ENCODE assay signal across 8 mouse cellular contexts in genomic region chr16:94473086-94473822, GRCm38 (mm10). TPM values are rescaled to one million over a fixed set of nuclear protein-coding genes. Genes with fewer than 3 reads are reported as not detected.
DNase-seq lines count a peak whose midpoint lies in the region; ATAC-seq and TF ChIP-seq lines count a peak whose summit lies in the region.

No protein-coding gene starts in this region.

- H3K4me3 ChIP-seq in neural tube, embryonic 12.5 days, result no peak overlapping the region
- no peak overlapping the region for H3K4me3 ChIP-seq in forebrain, embryonic 15.5 days
- H3K4me3 ChIP-seq in neural tube, embryonic 14.5 days (ENCODE audit: low read depth, low read length), result no peak overlapping the region
- no peak overlapping the region for H3K4me3 ChIP-seq in kidney, adult 2 months (ENCODE audit: insufficient read depth, low read depth, low read length)

- 79% methylated on average over 11 of the region's 11 CpGs for WGBS in neural tube, embryonic 12.5 days
- 59% methylated on average over 11 of the region's 11 CpGs for WGBS in forebrain, embryonic 15.5 days
- 65% methylated on average over 11 of the region's 11 CpGs for WGBS in neural tube, embryonic 14.5 days
- WGBS in kidney, adult 2 months, result 84% methylated on average over 11 of the region's 11 CpGs

- no peak for DNase-seq in neural tube, embryonic 10.5 days (ENCODE audit: extremely low spot score, low spot score)
- peak; percentile 22 to 47 for DNase-seq in heart, postnatal 36 days
- no peak for DNase-seq in kidney, adult 8-10 months
- no peak for DNase-seq in ovary, postnatal 36 days (ENCODE audit: low spot score)
- no peak for DNase-seq in kidney, adult 2 months

- peaks cover 36% of the 10 kb centered on the region for H3K36me3 ChIP-seq in neural tube, embryonic 12.5 days
- peaks cover 31% of the 10 kb centered on the region for H3K36me3 ChIP-seq in forebrain, embryonic 15.5 days
- peaks cover 25% of the 10 kb centered on the region for H3K36me3 ChIP-seq in neural tube, embryonic 14.5 days (ENCODE audit: control insufficient read depth, insufficient read depth, low read length)
- no peaks in the 10 kb centered on the region for H3K36me3 ChIP-seq in kidney, adult 2 months (ENCODE audit: control insufficient read depth, insufficient read depth, low read length)

- no peak overlapping the region for H3K27ac ChIP-seq in neural tube, embryonic 12.5 days
- H3K27ac ChIP-seq in forebrain, embryonic 15.5 days (replicated peaks), result peak overlapping the region; percentile 82
- H3K27ac ChIP-seq in neural tube, embryonic 14.5 days (ENCODE audit: low read depth, low read length), result peak overlapping the region; percentile 83
- H3K27ac ChIP-seq in kidney, adult 2 months (ENCODE audit: insufficient read depth, low read depth, low read length), result no peak overlapping the region

- ATAC-seq in neural tube, embryonic 12.5 days (ENCODE audit: low FRiP score, low read depth), result peak; percentile 34; the same call in 1 of the 2 replicates
- ATAC-seq in forebrain, embryonic 15.5 days (replicated peaks), result peak; percentile 60
- peak; percentile 77 for ATAC-seq in neural tube, embryonic 14.5 days (ENCODE audit: low read depth)

- H3K9me3 ChIP-seq in neural tube, embryonic 12.5 days, result no peaks in the 10 kb centered on the region
- H3K9me3 ChIP-seq in forebrain, embryonic 15.5 days, result no peaks in the 10 kb centered on the region
- no peaks in the 10 kb centered on the region for H3K9me3 ChIP-seq in neural tube, embryonic 14.5 days (ENCODE audit: control insufficient read depth, low read length)

- TF ChIP-seq POLR2A in kidney, adult 2 months (IDR thresholded peaks at IDR 0.05; ENCODE audit: low read depth, low read length), result no peak

- no peak for TF ChIP-seq CTCF in kidney, adult 2 months (conservative IDR thresholded peaks at IDR 0.05; ENCODE audit: insufficient read depth, insufficient read length, low read depth, low read length)

- H3K27me3 ChIP-seq in neural tube, embryonic 12.5 days (replicated peaks), result no peaks in the 10 kb centered on the region
- no peaks in the 10 kb centered on the region for H3K27me3 ChIP-seq in forebrain, embryonic 15.5 days
- no peaks in the 10 kb centered on the region for H3K27me3 ChIP-seq in neural tube, embryonic 14.5 days (ENCODE audit: control insufficient read depth, insufficient read depth, low read length)
- no peaks in the 10 kb centered on the region for H3K27me3 ChIP-seq in kidney, adult 2 months (replicated peaks; ENCODE audit: control insufficient read depth, insufficient read depth, low read length)

- intact Hi-C loops in heart, postnatal 36 days (cut with DNase I), result loop anchor here (2.0 to 5.0 kb wide), 3 partner anchors 94 to 239 kb away; no protein-coding TSS in a partner anchor

- no peak overlapping the region for H3K9ac ChIP-seq in neural tube, embryonic 12.5 days
- H3K9ac ChIP-seq in forebrain, embryonic 15.5 days (replicated peaks), result no peak overlapping the region
- 0 out of 2 replicates have a peak overlapping the region, but pooled peaks have one; percentile 25 for H3K9ac ChIP-seq in neural tube, embryonic 14.5 days (replicated peaks; ENCODE audit: low read depth, low read length)

- H3K4me2 ChIP-seq in neural tube, embryonic 12.5 days (replicated peaks), result no peak overlapping the region
- H3K4me2 ChIP-seq in forebrain, embryonic 15.5 days (replicated peaks), result no peak overlapping the region
- H3K4me2 ChIP-seq in neural tube, embryonic 14.5 days (ENCODE audit: low read depth, low read length), result no peak overlapping the region

- peaks cover 5% of the 10 kb centered on the region; the same call in 1 of the 2 replicates for H3K4me1 ChIP-seq in neural tube, embryonic 12.5 days
- H3K4me1 ChIP-seq in forebrain, embryonic 15.5 days, result peaks cover 21% of the 10 kb centered on the region
- peaks cover 14% of the 10 kb centered on the region for H3K4me1 ChIP-seq in neural tube, embryonic 14.5 days (ENCODE audit: control insufficient read depth, insufficient read depth, low read length)
- no peaks in the 10 kb centered on the region for H3K4me1 ChIP-seq in kidney, adult 2 months (ENCODE audit: control insufficient read depth, insufficient read depth, low read length)

RNA-seq across cellular contexts. Expression of gene Vps26c, which starts 53.4 kb away (rescaled TPM):
- polyA plus RNA-seq in neural tube, embryonic 12.5 days (2016; fragmentation: Nextera tagmentation; extraction: Ambion mirVana), result 65.2 and 69.7 TPM in 2 replicates
- polyA plus RNA-seq in forebrain, embryonic 15.5 days (2015; fragmentation: Nextera tagmentation; extraction: Ambion mirVana), result 76.1 and 78.8 TPM in 2 replicates
- total RNA-seq in heart, postnatal 36 days (2021), result 10 to 100 TPM; 24.1 to 28.1 TPM
- 95.4 and 101 TPM in 2 replicates for polyA plus RNA-seq in neural tube, embryonic 14.5 days (2014; fragmentation: Nextera tagmentation; extraction: Ambion mirVana)
- polyA plus RNA-seq in kidney, adult 2 months (2012; rRNA removed), result 31.4 and 34.8 TPM in 2 replicates

Comparison
In these comparisons a context has a peak if more than half of its experiments do, and no peak if none do; other contexts are left out.
1. H3K27ac ChIP-seq: peak in forebrain, embryonic 15.5 days (single experiment) and neural tube, embryonic 14.5 days (single experiment); none in neural tube, embryonic 12.5 days (single experiment) and kidney, adult 2 months (single experiment).
2. DNase-seq: peak in heart, postnatal 36 days (2 of 2); none in neural tube, embryonic 10.5 days (single experiment), kidney, adult 8-10 months (0 of 2), ovary, postnatal 36 days (single experiment) and kidney, adult 2 months (single experiment).
3. Peak in every context shown above with its lines, with median percentiles within 50 percentile points of each other: ATAC-seq.